Mouse (Mus musculus) liver, embryonic 13.5 days (tissue): ENCODE data around the gene Sptb. TPM values are rescaled to one million over a fixed set of nuclear protein-coding genes. Genes with fewer than 3 reads are reported as not detected.

Experiments used
- ATAC-seq: fragments of 200-750 bp; cut with Nextera tagmentation; 2 replicates; pipeline ENCODE4 v1.8.0; 2017; ENCODE audit warnings: low read depth, mild to moderate bottlenecking, moderate number of reproducible peaks, moderate library complexity
- DNase-seq: peaks from one replicate; pipeline ENCODE4 v3.0.0; 2022
- H3K27ac ChIP-seq: fragments of 300-500 bp; sonication (generic); 2 replicates; pipeline ENCODE4 v1.5.1; 2015; ENCODE audit warnings: moderate library complexity, mild to moderate bottlenecking, inconsistent platforms
- H3K27me3 ChIP-seq: fragments of 300-500 bp; sonication (generic); 2 replicates; pipeline ENCODE4 v1.6.1; 2015; ENCODE audit warnings: mild to moderate bottlenecking, inconsistent platforms
- H3K36me3 ChIP-seq: fragments of 300-500 bp; sonication (generic); 2 replicates; pipeline ENCODE4 v1.6.1; 2015; ENCODE audit warnings: mild to moderate bottlenecking, inconsistent platforms
- H3K4me1 ChIP-seq: fragments of 300-500 bp; sonication (generic); replicated peaks from 2 replicates; pipeline ENCODE4 v1.6.1; 2015; ENCODE audit warnings: inconsistent platforms
- H3K4me2 ChIP-seq: fragments of 300-500 bp; sonication (generic); 2 replicates; pipeline ENCODE4 v1.6.1; 2015; ENCODE audit warnings: inconsistent platforms, mild to moderate bottlenecking, moderate library complexity
- H3K4me3 ChIP-seq: fragments of 300-500 bp; sonication (generic); replicated peaks from 2 replicates; pipeline ENCODE4 v1.5.1; 2015; ENCODE audit warnings: mild to moderate bottlenecking, inconsistent platforms
- H3K9ac ChIP-seq: fragments of 300-500 bp; sonication (generic); 2 replicates; pipeline ENCODE4 v1.6.1; 2015; ENCODE audit warnings: mild to moderate bottlenecking, inconsistent platforms
- H3K9me3 ChIP-seq: fragments of 300-500 bp; sonication (generic); replicated peaks from 2 replicates; pipeline ENCODE4 v1.6.1; 2016; ENCODE audit warnings: inconsistent platforms
- WGBS: fragments of 180-500 bp; shearing (Covaris S2); methylation state at CpG from one replicate; pipeline ENCODE4 v1.1.7; 2015; ENCODE audit not compliant: insufficient replicate concordance; 5-methylcytosine and 5-hydroxymethylcytosine counted together
- polyA plus RNA-seq: library from polyadenylated mRNA; unstranded; fragments of >200 nt; fragmentation: Nextera tagmentation; extraction: Ambion mirVana; gene quantifications from 2 replicates; pipeline ENCODE4 v1.2.1, GENCODE M21; 2015

Sptb gene
- polyA plus RNA-seq, 1 experiment from 2014 or later, result 39.7 TPM

GRCm38 (mm10) chr12:76537434-76537833 lies 172.9 kb downstream of the Sptb start:
- H3K27ac ChIP-seq, result no peak overlapping the region
- H3K4me3 ChIP-seq, result no peak overlapping the region
- DNase-seq, result peak; percentile 39
- peaks cover 53% of the 10 kb centered on the region for H3K27me3 ChIP-seq
- ATAC-seq, result peak; percentile 38; the same call in 1 of the 2 replicates
- H3K36me3 ChIP-seq, result no peaks in the 10 kb centered on the region
- H3K4me2 ChIP-seq, result no peak overlapping the region
- WGBS, result 16% methylated on average over 8 of the region's 8 CpGs
- H3K9ac ChIP-seq, result no peak overlapping the region
- peaks cover 64% of the 10 kb centered on the region for H3K4me1 ChIP-seq
- no peaks in the 10 kb centered on the region for H3K9me3 ChIP-seq

GRCm38 (mm10) chr12:76536591-76537153 lies 173.7 kb downstream of the Sptb start:
- H3K9ac ChIP-seq, result no peak overlapping the region

GRCm38 (mm10) chr12:76535471-76535900 lies 174.9 kb downstream of the Sptb start:
- H3K4me1 ChIP-seq, result peaks cover 50% of the 10 kb centered on the region
- WGBS, result 50% methylated on average over 9 of the region's 9 CpGs
- no peaks in the 10 kb centered on the region for H3K9me3 ChIP-seq
- H3K27ac ChIP-seq, result peak overlapping the region; percentile 73
- H3K36me3 ChIP-seq, result no peaks in the 10 kb centered on the region
- H3K9ac ChIP-seq, result no peak overlapping the region; the same call in 1 of the 2 replicates
- H3K4me2 ChIP-seq, result peak overlapping the region; percentile 64
- DNase-seq (no peak), ATAC-seq (peak; percentile 27)
- peaks cover 72% of the 10 kb centered on the region for H3K27me3 ChIP-seq
- H3K4me3 ChIP-seq, result peak overlapping the region; percentile 62; the same call in 1 of the 2 replicates

More at GRCm38 (mm10) chr12:76536591-76537153, 173.7 kb downstream of the Sptb start:
- Histone ChIP-seq H3K27me3 (peaks cover 61% of the 10 kb centered on the region), H3K27ac (peak overlapping the region; percentile 43), H3K4me3 (no peak overlapping the region), H3K36me3 (no peaks in the 10 kb centered on the region), H3K4me2 (peak overlapping the region; percentile 64), H3K4me1 (peaks cover 61% of the 10 kb centered on the region), H3K9me3 (no peaks in the 10 kb centered on the region)
- DNase-seq, result no peak
- WGBS, result 61% methylated on average over 8 of the region's 8 CpGs
- no peak for ATAC-seq

GRCm38 (mm10) chr12:76534641-76535283 lies 175.6 kb downstream of the Sptb start:
- Histone ChIP-seq H3K27ac (peak overlapping the region; percentile 73), H3K9ac (peak overlapping the region; percentile 70), H3K27me3 (peaks cover 80% of the 10 kb centered on the region), H3K36me3 (no peaks in the 10 kb centered on the region), H3K9me3 (no peaks in the 10 kb centered on the region), H3K4me3 (peak overlapping the region; percentile 62), H3K4me1 (peaks cover 50% of the 10 kb centered on the region), H3K4me2 (peak overlapping the region; percentile 64)
- ATAC-seq, result no peak
- DNase-seq, result no peak
- 22% methylated on average over 9 of the region's 9 CpGs for WGBS

GRCm38 (mm10) chr12:76534233-76534632 lies 176.1 kb downstream of the Sptb start:
- Histone ChIP-seq H3K36me3 (no peaks in the 10 kb centered on the region), H3K9ac (peak overlapping the region; percentile 70), H3K9me3 (no peaks in the 10 kb centered on the region), H3K27ac (peak overlapping the region; percentile 73), H3K4me2 (peak overlapping the region; percentile 64), H3K4me3 (peak overlapping the region; percentile 62), H3K27me3 (peaks cover 85% of the 10 kb centered on the region), H3K4me1 (peaks cover 50% of the 10 kb centered on the region)
- DNase-seq, result no peak
- ATAC-seq, result no peak
- WGBS, result under 1% methylated on average over 11 of the region's 11 CpGs

- DNase-seq (no peak), ATAC-seq (peak; percentile 74)
- Histone ChIP-seq H3K4me2 (peak overlapping the region; percentile 64), H3K9ac (peak overlapping the region; percentile 70), H3K36me3 (no peaks in the 10 kb centered on the region), H3K4me1 (peaks cover 54% of the 10 kb centered on the region), H3K9me3 (no peaks in the 10 kb centered on the region), H3K27me3 (peaks cover 91% of the 10 kb centered on the region), H3K27ac (peak overlapping the region; percentile 73), H3K4me3 (peak overlapping the region; percentile 62)
- 1% methylated on average over 74 of the region's 74 CpGs for WGBS
Observed at GRCm38 (mm10) chr12:76533377-76534222, 176.7 kb downstream of the Sptb start.

GRCm38 (mm10) chr12:76532926-76533376 lies 177.4 kb downstream of the Sptb start:
- WGBS, result under 1% methylated on average over 31 of the region's 31 CpGs
- H3K4me3 ChIP-seq, result peak overlapping the region; percentile 62
- H3K9ac ChIP-seq, result peak overlapping the region; percentile 70; the same call in 1 of the 2 replicates
- H3K4me1 ChIP-seq, result peaks cover 55% of the 10 kb centered on the region
- H3K36me3 ChIP-seq, result no peaks in the 10 kb centered on the region
- DNase-seq (peak; percentile 32), ATAC-seq (no peak)
- peak overlapping the region; percentile 64 for H3K4me2 ChIP-seq
- H3K27ac ChIP-seq, result peak overlapping the region; percentile 34
- H3K27me3 ChIP-seq, result peaks cover 97% of the 10 kb centered on the region
- H3K9me3 ChIP-seq, result no peaks in the 10 kb centered on the region

GRCm38 (mm10) chr12:76531986-76532925 lies 178.1 kb downstream of the Sptb start:
- WGBS, result 6% methylated on average over 19 of the region's 19 CpGs
- Histone ChIP-seq H3K4me3 (peak overlapping the region; percentile 62), H3K27me3 (peaks cover 95% of the 10 kb centered on the region), H3K36me3 (no peaks in the 10 kb centered on the region), H3K27ac (no peak overlapping the region), H3K9me3 (no peaks in the 10 kb centered on the region), H3K4me1 (peaks cover 56% of the 10 kb centered on the region), H3K4me2 (peak overlapping the region; percentile 64), H3K9ac (0 out of 2 replicates have a peak overlapping the region, but pooled peaks have one; percentile 70)
- DNase-seq, result no peak
- ATAC-seq, result no peak

- Histone ChIP-seq H3K27ac (no peak within 1 kb of the TSS), H3K4me3 (no peak within 1 kb of the TSS), H3K9ac (no peak within 1 kb of the TSS), H3K27me3 (peaks cover 88% of the 10 kb centered on the region), H3K9me3 (no peaks in the 10 kb centered on the region), H3K36me3 (no peaks in the 10 kb centered on the region), H3K4me2 (no peak within 1 kb of the TSS), H3K4me1 (peaks cover 43% of the 10 kb centered on the region)
- 46% methylated on average over 6 of the region's 6 CpGs for WGBS
- ATAC-seq (no peak), DNase-seq (no peak)
Observed at GRCm38 (mm10) chr12:76530580-76531139, 179.7 kb downstream of the Sptb start, which contains the start of gene Plekhg3. Gene Plekhg3 (plus strand): TSS chr12:76530891.
